Mouse (Mus musculus): ENCODE results near the gene Gm2431.
"Not testable (repeated sequence)": the region's sequence is repeated elsewhere in the genome, so short reads cannot be mapped to it uniquely, and the experiment has no call there.

- not testable (repeated sequence) for TF ChIP-seq MAX (IDR thresholded peaks at IDR 0.05); USF1 (IDR thresholded peaks at IDR 0.05; ENCODE audit: low read depth); CTCF (IDR thresholded peaks at IDR 0.05; ENCODE audit: control insufficient read depth, insufficient read depth, insufficient read length); MYOD1 (IDR thresholded peaks at IDR 0.05; ENCODE audit: control insufficient read depth, insufficient read length, low read depth); FOSL1 (IDR thresholded peaks at IDR 0.05; ENCODE audit: insufficient read depth, low read length, poor library complexity, severe bottlenecking)
These were observed 38.9 kb upstream of the Gm2431 start, which contains the start of gene Krtap5-1 for GRCm38 (mm10) chr7:142297018-142297417.

Measured in C2C12 (cell line).